Mouse (Mus musculus) CH12.LX (cell line): Measurements from ENCODE around the gene Rnf26.

Experiments
- CTCF ChIP-seq, 2 experiments: IDR thresholded peaks in 1 of 2; conservative IDR thresholded peaks in 1 of 2; 2 replicates each; pipeline ENCODE4 v1.5.1; 2011 to 2012; ENCODE audit warnings: low read depth in 2 of 2, low read length in 2 of 2, improper control_type of control experiment in 1 of 2, inconsistent platforms in 1 of 2, mild to moderate bottlenecking in 1 of 2, moderate library complexity in 1 of 2
- EP300 ChIP-seq: IDR thresholded peaks from 2 replicates; pipeline ENCODE4 v1.6.1; 2011; ENCODE audit warnings: low read length, improper control_type of control experiment
- MAX ChIP-seq: IDR thresholded peaks from 2 replicates; pipeline ENCODE4 v1.6.1; 2011; ENCODE audit warnings: low read length, improper control_type of control experiment
- RAD21 ChIP-seq: IDR thresholded peaks from 2 replicates; pipeline ENCODE4 v1.6.1; 2011; ENCODE audit warnings: low read depth, mild to moderate bottlenecking, low read length, improper control_type of control experiment, moderate library complexity
- ZC3H11A ChIP-seq: IDR thresholded peaks from 2 replicates; pipeline ENCODE4 v1.6.1; 2012; ENCODE audit warnings: low read depth, mild to moderate bottlenecking, inconsistent platforms, low read length, improper control_type of control experiment
- ZNF384 ChIP-seq: IDR thresholded peaks from 2 replicates; pipeline ENCODE4 v1.6.1; 2012; ENCODE audit warnings: low read depth, low read length, improper control_type of control experiment, inconsistent platforms

DNA sequence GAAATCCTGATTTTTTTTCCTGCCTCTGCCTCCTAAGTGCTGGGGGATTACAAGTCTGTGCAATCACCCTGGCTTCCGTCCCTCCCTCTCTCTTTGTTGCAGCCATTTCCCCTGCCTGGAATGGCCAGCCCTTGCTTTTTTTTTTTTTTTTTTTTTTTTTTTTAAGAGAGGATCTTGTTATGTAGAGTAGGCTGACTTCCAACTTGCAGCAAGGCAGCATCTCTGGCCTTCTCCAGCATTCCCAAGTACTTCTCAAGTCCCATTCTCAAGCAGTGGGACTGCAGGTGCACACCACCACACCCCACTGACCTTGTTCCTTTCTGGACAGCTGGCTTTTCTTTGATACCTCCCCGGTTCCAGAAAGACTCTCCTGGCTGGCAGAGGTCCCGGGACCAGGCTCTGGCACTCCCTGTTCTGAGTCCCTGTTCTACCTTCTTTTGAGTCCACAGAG lies 14.1 kb upstream of the Rnf26 start:
- TF ChIP-seq EP300 (no peak), ZNF384 (0 out of 2 replicates have a peak, but pooled peaks have one; percentile 20), MAX (no peak), ZC3H11A (no peak), CTCF (conservative IDR thresholded peaks at IDR 0.05 in 1 of 2, IDR thresholded peaks at IDR 0.05 in 1 of 2; ENCODE audit: low read depth in 2 of 2, low read length in 2 of 2) (no peak), RAD21 (no peak)
